In the genomic region with DNA sequence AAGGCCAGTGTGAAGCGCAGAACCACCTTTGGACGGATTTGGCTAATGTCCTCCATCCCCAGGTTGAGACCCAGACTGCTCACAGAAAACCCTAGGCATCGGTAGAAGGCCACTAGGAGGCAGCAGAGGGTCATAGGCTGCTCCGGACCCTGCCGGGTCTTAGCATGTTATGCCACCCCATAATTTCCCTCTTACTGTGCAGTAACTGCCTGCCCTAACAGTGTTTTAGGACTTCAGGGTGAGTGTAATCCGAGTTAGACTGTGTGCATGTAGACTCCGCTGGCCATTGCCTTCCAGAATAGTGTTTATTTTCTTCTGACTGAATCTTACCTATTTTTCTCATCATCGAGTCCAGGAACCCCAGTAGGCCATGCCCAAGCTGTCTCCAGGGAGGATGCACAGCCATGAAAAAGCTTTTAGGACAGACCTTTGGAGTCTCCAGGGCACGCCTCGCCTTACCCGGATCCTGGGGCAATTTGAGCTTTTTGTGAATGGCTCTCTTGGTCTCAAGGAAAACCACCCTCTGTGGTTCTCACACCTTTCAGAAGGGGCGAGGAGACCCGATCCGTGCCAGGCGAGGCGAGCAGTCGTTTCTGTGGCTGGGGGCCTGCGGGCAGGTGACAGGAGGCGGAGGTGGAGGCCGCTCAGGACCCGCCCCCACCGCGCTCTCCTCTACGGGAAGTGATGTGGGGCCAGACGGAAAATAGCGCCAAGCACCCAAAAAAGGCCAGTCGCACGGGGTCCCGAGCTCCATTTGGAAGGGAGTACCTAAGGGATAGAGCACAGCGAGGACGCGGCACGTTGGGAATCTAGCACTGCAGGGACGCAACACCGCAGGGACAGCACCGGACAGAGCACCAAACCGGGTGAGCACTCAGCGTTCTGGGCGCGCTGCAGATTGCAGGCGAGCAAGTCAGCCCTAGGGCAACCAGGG, we compare ENCODE assay signal across 8 mouse cellular contexts. TPM values are rescaled to one million over a fixed set of nuclear protein-coding genes. Genes with fewer than 3 reads are reported as not detected.
A peak's percentile ranks its signal among the peaks of the same experiment; 100 is the strongest.
DNase-seq lines count a peak whose midpoint lies in the region; ATAC-seq lines count a peak whose summit lies in the region.

A gene (plus strand): TSS at position 709 of the 934 bp plus-strand sequence.

- peak; percentile 86 to 96 for DNase-seq in adrenal gland, adult (ENCODE audit: inconsistent age in 2 of 2, low spot score in 1 of 2)
- DNase-seq in embryo, embryonic 10.5 days (ENCODE audit: low spot score), result peak; percentile 91
- DNase-seq in gastrocnemius, postnatal 14 days, result peak; percentile 79
- DNase-seq in left cerebral cortex, postnatal 10 days (ENCODE audit: extremely low spot score in 1 of 2, low spot score in 2 of 2), result peak; percentile 75 to 87
- DNase-seq in right cerebral cortex, postnatal 10 days (ENCODE audit: low spot score in 2 of 2), result peak; percentile 82 to 86
- peak; percentile 88 for DNase-seq in urinary bladder, postnatal 14 days (ENCODE audit: low spot score)

- ATAC-seq in inflammation-experienced regulatory T-cells, adult 6 months, result peak; percentile 76
- ATAC-seq in megakaryocyte progenitor cell, adult 5-6 weeks (replicated peaks; ENCODE audit: poor library complexity), result peak; percentile 75

- intact Hi-C loops in gastrocnemius, postnatal 14 days (cut with DNase I; ENCODE audit: low total_unique reads), result no loop called here
- intact Hi-C loops in left cerebral cortex, postnatal 10 days (cut with DNase I), result loop anchor here (1.0 kb wide), 1 partner anchor 47 kb away; no protein-coding TSS in a partner anchor

RNA-seq across cellular contexts. Expression of the gene that starts here (rescaled TPM):
- total RNA-seq in gastrocnemius, postnatal 14 days (2021), result 1 to 10 TPM; 1.8 to 6.0 TPM
- polyA plus RNA-seq in inflammation-experienced regulatory T-cells, adult 6 months (2017; shearing (Covaris generic)), result 10 to 100 TPM; 36.2 to 83.0 (median 39.9) TPM
- 1 to 10 TPM; 5.5 to 7.1 TPM for total RNA-seq in left cerebral cortex, postnatal 10 days (2021)
- 63.5 and 65.1 TPM in 2 replicates for total RNA-seq in megakaryocyte progenitor cell, adult 5-6 weeks (2015)
- 161 and 179 TPM in 2 replicates for total RNA-seq in megakaryocyte progenitor cell, adult 5-6 weeks (2017)

Comparison
In these comparisons a context has a peak if more than half of its experiments do, and no peak if none do; other contexts are left out.
1. Peak in every context shown above with its lines: DNase-seq and ATAC-seq.
2. RNA of the gene that starts here (total RNA-seq): 63.5 to 179 TPM in megakaryocyte progenitor cell, adult 5-6 weeks; 5.5 to 7.1 TPM in left cerebral cortex, postnatal 10 days and 1.8 to 6.0 TPM in gastrocnemius, postnatal 14 days; every median in the first group is over 4 times any median in the second.